Mouse (Mus musculus) heart, postnatal 10 days (tissue): ENCODE measurements around the gene Taz. TPM values are rescaled to one million over a fixed set of nuclear protein-coding genes. Genes with fewer than 3 reads are reported as not detected.

ENCODE experiments used
- microRNA-seq, 2 experiments: library from miRNA; unstranded; fragments of <30 nt; microRNA quantifications; one replicate each; pipeline ENCODE4 v1.2.0; 2022
- total RNA-seq, 2 experiments: library from RNA; stranded (reverse); gene quantifications; 2 replicates each; pipeline ENCODE4 v1.2.3; 2021

The Taz gene
- total RNA-seq, 2 experiments from 2014 or later = 40.4 to 44.1 TPM

Small RNA genes within 50 kb of the gene (microRNA-seq; reads per million reads assigned to microRNA genes)
- gene Mir7091 = 0.47 to 0.70 reads per million in 2 experiments
- gene Mir7092 = 0 reads per million in 2 experiments

Other genes starting within 250 kb of the Taz start
- not detected for gene Opn1mw, start 154.4 kb upstream of the Taz start, total RNA-seq
- 10 to 100 TPM; 32.9 to 34.3 TPM for gene Mecp2, start 146.5 kb upstream of the Taz start, total RNA-seq
- gene Tex28, start 114.1 kb upstream of the Taz start, total RNA-seq = not detected
- not detected for gene Tktl1, start 104.7 kb upstream of the Taz start, total RNA-seq
- 100 to 1,000 TPM; 245 TPM for gene Flna, start 32.1 kb upstream of the Taz start, total RNA-seq
- 10 to 100 TPM; 39.7 to 47.5 TPM for gene Emd, start 27.2 kb upstream of the Taz start, total RNA-seq
- 100 to 1,000 TPM; 247 to 291 TPM for gene Rpl10, start 11.1 kb upstream of the Taz start, total RNA-seq
- gene Dnase1l1, start 425 bp downstream of the Taz start, total RNA-seq = 10 to 100 TPM; 14.7 to 17.7 TPM
- 100 to 1,000 TPM; 119 to 123 TPM for gene Atp6ap1, start 15.2 kb downstream of the Taz start, total RNA-seq
- 10 to 100 TPM; 88.1 to 93.0 TPM for gene Gdi1, start 23.1 kb downstream of the Taz start, total RNA-seq
- gene Fam50a, start 31.1 kb downstream of the Taz start, total RNA-seq = 10 to 100 TPM; 29.9 to 33.9 TPM
- 1 to 10 TPM; 1.8 to 2.3 TPM for gene Plxna3, start 47.2 kb downstream of the Taz start, total RNA-seq
- gene Lage3, start 71.7 kb downstream of the Taz start, total RNA-seq = 10 to 100 TPM; 44.3 to 45.0 TPM
- 10 to 100 TPM; 47.1 to 53.3 TPM for gene Ubl4a, start 91.3 kb downstream of the Taz start, total RNA-seq
- gene Slc10a3, start 91.4 kb downstream of the Taz start, total RNA-seq = 1 to 10 TPM; 7.6 to 7.8 TPM
- gene Fam3a, start 111.4 kb downstream of the Taz start, total RNA-seq = 10 to 100 TPM; 20.7 to 22.7 TPM
- 10 to 100 TPM; 45.7 to 48.4 TPM for gene Ikbkg, start 111.4 kb downstream of the Taz start, total RNA-seq
- gene G6pdx, start 147.3 kb downstream of the Taz start, total RNA-seq = 10 to 100 TPM in 1 of 2 experiments, 1 to 10 TPM in 1; 9.3 to 10.4 TPM
- not detected for gene Gm6880, start 199.5 kb downstream of the Taz start, total RNA-seq